Mouse (Mus musculus): ENCODE measurements around the gene Mrps18b.

- no peak for TF ChIP-seq CTCF (IDR thresholded peaks at IDR 0.05; ENCODE audit: extremely low read depth, insufficient read depth, insufficient read length, insufficient replicate concordance)
- TF ChIP-seq POLR2A (IDR thresholded peaks at IDR 0.05; ENCODE audit: low read depth, low read length), result no peak
Observed at GRCm38 (mm10) chr17:35954665-35955064, 38.5 kb upstream of the Mrps18b start.
